Mouse (Mus musculus) kidney, adult 8-10 months (tissue): ENCODE results near the gene Myl7.
"Not testable (repeated sequence)": the region's sequence is repeated elsewhere in the genome, so short reads cannot be mapped to it uniquely, and the experiment has no call there.

Source experiments
- DNase-seq, 2 experiments: peaks; one replicate each; pipeline ENCODE4 v3.0.0; 2022

Myl7 gene

DNA sequence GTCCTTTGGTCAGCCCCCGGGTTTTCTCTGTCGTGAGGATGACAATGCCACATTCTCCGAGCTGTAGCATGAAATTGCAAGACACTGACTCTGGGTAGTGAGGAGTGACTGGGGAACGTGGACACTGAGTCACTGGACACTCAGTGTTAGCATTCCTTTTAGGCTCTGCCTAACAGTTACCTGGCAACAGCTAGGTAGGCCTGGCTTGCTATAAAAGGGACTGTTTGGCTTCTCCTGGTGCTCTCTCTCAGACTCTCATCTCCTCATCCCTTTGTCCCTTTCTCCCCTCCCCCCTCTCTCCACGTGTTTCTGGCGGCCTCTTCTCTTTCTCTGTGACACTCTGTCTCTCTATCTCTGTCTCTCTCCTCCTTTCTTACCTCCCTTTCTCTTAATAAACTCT, 3.8 kb upstream of the Myl7 start:
- no peak for DNase-seq

DNA sequence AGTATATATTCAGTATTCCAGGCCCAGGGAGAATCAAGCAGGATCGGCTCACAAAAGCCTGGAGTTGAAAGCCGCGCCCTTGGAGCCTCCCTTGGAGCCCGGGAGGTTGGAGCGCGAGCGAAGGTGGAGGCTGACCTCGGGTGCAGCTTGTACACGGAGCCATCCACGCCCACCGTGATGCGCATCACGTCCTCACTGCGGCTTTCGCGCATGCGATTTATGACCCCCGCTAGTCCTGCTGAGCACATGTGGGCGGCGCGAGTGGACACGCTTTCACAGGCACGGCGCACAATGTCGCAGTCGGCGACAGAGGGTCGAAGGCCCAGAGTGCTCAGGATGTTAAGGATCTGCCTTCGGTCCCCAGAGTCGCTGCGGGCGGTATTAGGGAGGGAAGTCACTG, 3.4 kb upstream of the Myl7 start:
- DNase-seq, result no peak

DNA sequence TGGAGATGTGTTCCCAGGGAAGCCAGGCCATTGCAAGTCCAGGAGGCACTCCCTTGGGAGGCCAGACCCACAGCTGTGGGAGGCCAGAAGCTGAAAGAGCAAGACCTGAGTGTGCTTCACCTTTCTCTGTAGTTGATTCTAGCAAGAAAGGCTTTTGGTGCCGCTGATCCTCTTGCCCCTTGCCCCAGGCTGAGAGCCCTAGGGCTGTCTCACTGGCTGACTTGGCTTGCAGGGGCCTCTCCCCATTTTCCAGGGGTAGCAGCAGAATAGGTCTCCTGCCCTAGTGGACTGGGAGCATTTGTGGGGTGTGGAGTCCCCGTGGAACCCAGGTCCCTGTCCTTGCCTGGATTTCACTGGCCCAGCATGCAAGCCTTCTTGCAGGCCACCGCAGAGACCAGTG, 2.7 kb upstream of the Myl7 start:
- DNase-seq, result no peak

DNA sequence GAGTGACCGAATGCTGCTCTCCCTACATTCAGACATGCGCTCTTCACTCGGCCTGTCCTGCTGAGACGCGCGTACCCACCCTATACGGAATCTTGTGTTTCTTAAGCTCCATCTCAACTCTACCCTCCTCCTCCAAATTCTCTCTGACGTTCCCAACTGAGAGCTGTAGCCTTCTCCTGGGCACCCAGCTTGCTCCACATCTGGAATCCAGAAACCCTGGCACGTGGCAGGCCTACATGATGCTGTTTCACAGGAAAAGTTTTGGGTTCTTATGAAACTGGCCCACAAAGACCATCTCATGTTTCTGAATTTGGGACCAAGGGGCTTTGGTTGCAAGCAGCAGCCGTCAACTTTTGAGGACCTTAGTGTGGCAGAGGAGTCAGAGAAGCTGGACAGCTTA, 704 bp upstream of the Myl7 start:
- no peak for DNase-seq

DNA sequence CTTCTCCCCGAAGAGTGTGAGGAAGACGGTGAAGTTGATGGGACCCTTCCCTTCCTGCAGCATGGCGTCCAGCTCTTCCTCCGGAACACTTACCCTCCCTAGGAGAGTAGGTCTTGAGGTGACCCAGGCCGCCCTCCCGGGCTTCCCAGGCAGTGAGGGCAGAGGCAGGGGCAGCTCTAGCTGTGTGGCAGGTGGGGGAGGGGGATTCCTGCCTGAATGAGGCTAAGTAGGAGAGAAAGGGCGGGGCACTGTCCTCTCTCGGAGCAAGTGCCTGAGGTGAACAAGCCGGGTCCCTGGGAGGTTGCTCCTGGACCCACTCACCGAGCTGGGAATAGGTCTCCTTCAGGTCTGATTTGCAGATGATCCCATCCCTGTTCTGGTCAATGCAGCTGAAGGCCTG, 743 bp downstream of the Myl7 start:
- no peak for DNase-seq

DNA sequence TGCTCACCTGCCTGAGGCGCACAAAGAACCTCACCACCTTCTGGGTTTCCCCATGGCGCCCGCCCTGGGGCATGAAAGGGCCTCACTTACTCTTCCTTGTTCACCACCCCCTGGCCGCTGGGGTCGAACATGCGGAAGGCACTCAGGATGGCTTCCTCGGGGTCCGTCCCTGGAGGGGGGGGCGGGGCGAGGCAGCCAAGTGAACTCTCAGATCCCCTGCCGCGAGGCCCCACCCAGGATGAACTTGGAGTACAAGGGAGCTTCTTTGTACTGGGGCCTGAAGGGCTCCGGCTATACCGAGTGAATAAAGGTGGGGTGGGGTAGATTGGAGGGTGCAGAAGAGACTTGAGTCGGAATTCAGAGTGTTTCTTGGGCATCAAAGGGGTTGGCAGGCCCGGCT, 1.4 kb downstream of the Myl7 start:
- no peak for DNase-seq

DNA sequence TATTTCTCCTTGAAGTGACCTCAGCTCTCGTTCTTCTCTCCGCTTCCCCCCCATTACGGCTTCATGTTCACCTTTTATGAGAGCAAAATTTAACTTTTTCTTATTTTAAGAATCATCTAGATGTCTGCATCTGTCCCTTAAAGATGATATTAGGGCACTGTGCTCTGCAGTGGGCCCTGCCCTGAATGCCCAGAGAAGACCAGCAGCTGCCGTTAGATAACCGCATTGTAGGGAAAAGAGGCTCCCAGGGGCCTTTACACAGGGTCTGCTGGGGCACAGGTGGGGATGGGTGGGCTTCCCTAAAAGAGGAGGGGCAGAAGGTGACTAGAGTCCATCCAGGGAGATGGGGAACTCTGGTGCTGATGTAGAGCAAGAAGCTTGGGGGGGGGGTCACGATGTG, 4.8 kb downstream of the Myl7 start:
- DNase-seq, result no peak

DNA sequence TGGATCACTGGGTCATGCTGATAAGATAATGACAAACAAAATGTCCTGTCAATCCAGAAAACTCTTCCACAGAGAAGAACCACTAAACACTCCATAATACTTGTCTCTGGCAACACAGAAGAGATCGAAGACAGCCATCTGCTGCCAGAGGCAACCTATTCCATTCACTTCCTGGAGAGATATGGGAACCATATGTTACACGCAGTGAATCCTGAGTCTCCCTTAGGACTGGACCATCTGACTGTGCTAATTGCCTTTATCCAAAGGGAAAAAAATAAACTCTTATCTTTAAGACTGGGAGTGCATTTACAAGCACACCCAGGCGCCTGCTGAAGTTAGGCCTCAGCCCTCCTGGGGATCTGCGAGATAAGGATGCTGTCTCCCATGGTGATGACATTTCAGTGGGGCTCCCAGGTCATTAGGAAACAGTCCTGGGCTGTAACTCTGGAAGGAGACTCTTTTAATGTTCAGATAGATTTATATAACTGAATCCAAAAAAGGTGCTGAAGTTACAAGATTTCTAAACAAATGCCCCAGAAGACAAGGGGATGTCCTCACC, 5.7 kb downstream of the Myl7 start:
- no peak for DNase-seq

DNA sequence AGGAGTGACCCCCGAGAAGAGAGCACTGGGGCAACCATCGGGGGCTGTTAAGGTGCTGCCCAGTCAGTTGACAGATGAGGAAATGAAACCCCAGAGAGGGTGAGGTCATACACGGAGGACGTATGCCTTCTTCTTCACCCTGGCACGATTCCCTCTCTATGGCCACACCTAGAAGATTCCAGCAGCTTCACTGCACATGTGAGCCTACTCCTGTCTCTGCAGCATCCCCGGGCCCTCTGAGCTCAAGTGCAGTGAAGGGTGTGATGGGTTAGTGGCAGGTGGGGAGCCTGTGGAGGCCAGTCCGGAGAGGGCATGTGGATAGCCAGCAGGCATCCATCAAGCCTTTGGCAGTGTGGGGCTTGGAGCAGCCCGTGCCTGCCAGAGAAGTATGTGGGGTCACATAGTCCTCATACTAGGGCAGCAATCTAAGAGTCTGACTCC, 6.4 kb downstream of the Myl7 start:
- DNase-seq, result no peak

DNA sequence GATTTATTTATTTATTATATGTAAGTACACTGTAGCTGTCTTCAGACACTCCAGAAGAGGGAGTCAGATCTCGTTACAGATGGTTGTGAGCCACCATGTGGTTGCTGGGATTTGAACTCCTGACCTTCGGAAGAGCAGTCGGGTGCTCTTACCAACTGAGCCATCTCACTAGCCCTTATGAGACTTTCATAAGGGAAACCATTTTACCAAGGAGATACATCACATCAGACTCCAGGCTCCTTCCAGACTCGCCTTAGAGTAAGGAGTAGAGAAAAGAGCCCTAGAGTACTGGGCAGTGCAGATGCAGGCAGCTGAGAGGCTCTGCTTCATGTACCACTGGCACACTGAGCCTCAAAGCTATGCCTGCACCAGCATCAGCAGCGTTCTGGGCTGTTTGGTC, 10.0 kb downstream of the Myl7 start:
- not testable (repeated sequence) for DNase-seq

DNA sequence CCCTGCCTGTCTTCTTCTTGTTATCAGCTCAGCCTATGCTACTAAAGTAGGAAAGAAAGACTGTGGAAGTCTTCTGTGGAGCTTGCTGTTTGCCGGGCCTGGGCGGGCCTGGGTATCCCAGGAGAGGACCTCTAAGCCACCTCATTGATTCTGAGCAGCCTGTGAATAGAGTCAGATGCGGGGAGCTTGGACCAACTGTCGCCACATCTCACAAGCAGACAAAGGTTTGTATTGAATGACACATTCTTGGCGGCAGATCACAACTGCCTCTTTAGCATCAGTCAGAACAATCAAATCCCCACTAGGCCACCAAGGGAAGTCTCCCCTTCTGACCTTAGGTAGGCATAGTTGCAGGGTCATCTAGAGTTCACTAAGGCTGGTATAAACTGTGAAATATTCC, 11.3 kb downstream of the Myl7 start:
- no peak for DNase-seq

DNA sequence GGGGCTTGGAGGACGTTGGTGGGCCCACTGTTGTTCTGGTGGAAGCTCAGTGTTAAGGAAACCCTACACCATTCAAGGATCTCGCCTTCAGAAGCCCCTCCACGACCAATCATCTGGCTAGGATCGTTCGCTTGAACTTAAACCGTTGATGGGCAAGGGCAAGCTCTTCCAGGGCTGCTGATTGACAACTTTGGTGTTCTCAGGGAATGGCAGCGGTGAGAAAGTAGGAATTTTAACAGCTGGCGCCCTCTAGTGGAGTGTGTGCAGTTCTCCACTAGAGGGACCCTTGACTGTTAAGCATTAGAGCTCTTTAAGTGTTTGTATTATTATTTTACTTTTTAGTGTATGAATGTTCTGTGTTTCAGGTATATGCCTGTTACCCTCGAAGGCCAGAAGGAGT, 12.4 kb downstream of the Myl7 start:
- peak; percentile 42 to 59 for DNase-seq

DNA sequence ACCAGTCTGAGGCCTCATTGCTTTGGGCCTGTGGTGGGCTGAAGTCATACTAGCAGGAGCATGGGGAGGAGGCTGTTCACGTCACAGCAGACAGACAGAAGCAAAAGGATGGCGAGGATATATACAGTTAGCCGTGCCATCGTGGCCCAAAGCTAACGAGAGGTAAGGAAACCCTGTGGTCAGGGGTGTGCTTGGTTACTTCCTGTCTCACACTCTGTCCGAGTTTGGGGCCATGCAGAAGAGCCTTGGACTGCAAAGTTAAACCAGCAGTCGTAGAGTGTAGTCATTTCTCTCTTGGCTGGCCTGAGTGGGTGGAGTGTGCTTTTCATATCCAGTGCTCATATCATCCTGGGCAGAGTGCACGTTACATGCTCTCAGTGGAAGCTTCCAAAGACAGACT, 16.1 kb downstream of the Myl7 start:
- DNase-seq, result no peak

DNA sequence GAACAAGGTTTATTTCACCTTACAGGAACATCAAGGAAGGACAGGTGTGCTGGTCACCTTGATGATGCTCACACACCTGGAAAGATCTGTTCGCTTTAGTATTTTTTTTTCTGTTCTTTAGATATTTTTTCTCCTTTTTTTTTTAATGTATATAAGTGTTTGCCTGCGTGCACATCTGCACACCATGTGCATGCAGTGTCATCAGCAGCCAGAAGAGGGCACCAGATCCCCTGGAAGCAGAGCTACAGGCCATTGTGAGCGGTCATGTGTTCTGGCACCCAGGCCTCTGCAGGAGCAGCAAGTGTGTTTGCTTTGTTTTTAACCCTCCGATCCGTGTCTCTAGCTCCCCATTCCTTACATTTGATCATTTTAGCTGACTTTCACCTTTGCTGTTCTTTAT, 18.7 kb downstream of the Myl7 start:
- peak in 1 of 2 experiments; percentile 62 for DNase-seq

DNA sequence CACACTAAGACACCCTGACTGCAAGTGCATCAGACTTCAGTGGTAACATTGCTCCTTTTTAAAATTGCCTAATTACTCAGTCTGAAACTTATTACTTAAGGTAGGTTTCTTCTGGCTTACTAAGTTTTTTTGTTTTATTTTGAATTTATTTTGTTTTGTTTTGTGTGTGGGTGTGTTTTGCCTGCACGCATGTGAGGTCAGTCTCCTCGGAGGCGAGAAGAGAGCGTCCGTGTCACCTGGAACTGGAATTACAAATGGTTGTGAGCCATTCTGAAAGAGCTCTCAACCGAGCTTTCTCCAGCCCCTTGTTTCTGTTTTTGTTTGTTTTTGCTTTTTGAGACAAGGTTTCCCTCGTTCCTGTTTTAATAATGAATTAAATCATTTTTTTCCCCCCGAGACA, 19.9 kb downstream of the Myl7 start:
- no peak for DNase-seq

DNA sequence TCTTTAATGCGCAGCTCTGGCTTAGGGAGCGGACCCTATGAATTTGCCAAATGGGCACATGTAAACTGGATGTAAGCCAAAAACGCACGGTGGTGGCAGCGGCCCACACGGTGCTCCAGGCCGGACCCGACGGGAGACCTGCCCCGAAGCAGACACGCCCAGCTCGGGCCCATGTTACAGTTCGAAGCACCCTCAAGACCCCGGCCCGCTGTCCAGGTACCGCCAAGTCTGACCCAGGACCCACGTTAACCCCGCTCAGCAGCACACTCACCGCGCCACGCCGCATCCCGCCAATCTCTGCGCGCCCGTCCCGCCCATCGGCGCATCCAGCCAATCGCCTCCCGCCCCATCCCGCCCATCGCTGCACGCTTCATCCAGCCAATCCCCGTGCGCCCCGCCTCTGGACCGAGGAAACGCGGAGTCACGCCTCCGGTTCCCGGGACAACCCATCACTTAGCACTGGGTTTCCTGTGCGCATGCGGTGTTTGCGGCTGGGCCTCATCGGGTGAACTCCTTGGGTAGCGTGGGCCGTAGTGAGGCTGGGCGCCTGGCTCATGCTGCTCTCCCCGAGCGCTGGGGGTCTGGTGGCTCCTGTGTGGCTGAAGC, 20.6 kb downstream of the Myl7 start, which contains the start of gene Pold2:
Gene Pold2, minus strand, starts transcription at position 372 of the 606 bp plus-strand sequence.
- DNase-seq, result peak; percentile 97 to 98

DNA sequence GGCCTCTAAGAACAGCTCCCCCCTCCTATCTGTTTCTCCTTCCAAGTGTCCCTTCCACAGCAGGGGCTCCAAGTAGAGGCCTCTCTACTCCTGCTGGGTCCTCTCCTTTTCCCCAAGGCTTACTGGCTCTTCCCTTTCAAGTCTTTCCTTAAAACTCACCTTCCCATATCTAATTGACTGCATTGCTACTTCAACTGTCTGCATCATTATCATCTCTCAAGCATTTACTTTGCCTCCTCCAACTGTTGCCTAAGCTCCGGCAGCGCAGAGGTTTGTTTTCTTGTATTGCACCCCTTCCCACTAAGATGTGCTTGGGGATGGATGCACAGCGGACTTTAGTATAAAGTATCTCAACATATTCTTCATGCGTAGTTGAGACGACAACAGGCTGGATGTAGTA, 21.2 kb downstream of the Myl7 start:
- no peak for DNase-seq

DNA sequence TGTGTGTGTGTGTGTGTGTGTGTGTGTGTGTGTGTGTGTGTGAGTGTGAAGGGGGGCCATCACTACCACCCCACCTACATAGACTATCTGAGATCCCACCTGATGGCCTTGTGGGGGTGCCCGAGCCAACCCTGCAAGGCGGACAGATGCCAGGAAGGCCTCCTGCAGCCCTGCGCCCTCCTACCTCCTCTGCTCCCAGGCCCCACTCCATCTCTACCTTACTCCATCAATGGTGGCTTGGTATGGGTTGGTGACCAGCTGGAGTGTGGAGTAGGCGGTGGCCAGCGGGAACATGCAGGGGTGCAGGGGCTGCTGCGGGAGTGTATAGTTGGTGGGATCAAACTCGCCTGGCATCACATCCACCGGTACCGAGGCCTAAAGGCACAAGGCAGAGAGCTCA, 25.4 kb downstream of the Myl7 start:
- no peak for DNase-seq

DNA sequence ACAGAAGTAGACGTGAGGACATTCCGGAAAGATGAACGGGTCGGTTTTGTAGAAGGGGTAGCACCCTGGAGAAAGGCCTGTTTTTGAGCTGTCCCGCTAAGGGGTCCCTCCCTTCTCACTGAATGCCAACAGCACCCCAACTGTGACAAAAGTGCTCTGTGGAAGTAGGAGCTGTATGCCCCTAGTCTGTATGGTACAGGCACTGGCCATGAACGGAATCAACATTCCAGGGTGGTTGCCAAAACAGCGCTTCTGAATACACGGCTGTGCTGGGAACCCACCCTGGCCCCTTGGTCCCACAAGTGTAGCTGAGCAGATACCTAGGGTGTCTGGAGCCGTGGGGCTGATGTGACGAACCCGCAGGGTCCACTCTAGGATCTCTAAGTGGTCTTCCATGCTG, 25.9 kb downstream of the Myl7 start:
- DNase-seq, result no peak

DNA sequence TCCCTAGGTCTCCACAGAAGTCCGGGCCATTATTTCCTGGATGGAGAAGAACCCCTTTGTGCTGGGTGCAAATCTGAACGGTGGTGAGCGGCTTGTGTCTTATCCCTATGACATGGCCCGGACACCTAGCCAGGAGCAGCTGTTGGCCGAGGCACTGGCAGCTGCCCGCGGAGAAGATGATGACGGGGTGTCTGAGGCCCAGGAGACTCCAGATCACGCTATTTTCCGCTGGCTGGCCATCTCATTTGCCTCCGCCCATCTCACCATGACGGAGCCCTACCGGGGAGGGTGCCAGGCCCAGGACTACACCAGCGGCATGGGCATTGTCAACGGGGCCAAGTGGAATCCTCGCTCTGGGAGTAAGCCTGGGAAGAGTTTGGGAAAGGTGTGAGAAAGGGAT, 28.5 kb downstream of the Myl7 start:
- no peak for DNase-seq

DNA sequence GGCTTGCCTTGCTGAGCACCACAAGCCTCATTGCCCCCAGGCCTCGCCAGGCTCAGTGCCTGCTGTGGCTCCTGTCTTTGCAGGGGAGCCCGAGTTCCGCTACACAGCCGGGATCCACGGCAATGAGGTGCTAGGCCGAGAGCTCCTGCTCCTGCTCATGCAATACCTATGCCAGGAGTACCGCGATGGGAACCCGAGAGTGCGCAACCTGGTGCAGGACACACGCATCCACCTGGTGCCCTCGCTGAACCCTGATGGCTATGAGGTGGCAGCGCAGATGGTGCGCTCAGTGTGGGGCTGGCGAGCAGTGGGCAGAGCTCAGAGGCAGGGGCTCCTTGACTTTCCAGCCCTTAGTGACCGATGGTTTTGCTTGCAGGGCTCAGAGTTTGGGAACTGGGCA, 29.3 kb downstream of the Myl7 start:
- DNase-seq, result no peak

DNA sequence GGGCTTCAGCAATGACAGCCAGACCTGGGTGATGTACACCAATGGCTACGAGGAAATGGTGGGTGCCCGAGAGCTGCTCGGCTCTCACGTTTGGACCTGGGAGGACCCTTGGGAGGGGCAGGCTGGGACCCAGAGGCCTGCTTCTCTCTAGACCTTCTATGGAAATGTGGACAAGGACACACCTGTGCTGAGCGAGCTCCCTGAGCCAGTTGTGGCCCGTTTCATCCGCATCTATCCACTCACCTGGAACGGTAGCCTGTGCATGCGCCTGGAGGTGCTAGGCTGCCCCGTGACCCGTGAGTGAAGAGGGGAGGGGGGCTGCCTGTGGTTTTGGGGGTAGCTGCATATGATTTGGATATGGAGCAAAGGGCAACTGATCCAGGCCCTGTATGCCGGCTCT, 30.3 kb downstream of the Myl7 start:
- peak; percentile 43 to 51 for DNase-seq

DNA sequence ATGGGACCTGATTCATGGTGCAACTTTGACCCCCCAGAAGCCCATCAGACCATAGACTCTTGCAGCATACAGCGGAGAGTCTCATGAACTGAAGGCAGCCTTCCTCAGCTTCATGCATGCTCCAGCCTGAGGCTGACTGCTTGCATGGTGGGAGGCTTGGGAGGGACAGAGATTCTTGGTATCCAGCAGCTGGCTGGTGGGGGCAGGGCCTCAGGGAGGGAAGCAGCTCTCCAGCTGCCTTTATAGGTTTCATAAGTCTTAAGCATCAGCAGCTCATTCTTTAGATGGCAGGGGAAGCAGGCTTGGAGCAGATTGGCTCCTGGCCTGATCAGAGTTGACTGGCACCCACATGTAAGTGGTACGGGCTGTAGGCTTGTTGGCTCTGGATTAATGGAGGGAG, 31.4 kb downstream of the Myl7 start:
- no peak for DNase-seq

DNA sequence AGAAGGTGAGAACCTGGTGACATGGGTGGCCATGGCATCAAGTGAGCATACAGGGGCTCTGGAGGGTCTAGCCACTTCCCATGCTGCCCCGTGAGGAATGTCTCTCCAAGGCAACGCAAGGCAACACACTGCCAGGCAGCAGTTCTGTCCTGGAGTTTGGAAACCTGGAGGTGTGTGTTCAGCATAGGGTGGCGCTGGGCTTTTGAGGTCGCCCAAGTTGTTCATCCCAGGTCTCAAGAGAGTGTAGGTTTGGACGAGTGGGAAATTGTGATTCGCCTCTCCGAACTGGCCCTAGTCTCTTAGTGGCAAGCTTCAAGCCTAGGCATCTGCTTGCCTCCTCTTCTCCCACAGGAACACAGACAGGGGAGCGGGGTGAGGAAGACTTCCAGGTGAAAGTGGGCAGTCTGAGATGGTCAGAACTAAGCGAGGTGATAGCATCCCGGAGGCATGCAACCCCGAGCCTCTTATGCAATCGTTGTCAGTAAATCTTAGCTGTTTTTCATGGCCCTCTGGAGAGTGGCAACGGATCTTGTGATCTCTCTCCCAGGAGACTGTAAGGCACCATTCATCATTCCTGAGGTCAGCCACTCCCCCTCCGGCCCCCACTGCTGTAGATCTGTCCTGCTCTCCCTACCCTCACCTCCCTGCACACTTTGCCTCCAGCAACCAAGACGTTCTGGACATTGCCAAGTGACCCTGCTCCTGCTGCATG, 36.0 kb downstream of the Myl7 start:
- DNase-seq, result peak; percentile 50 to 84
